Mouse (Mus musculus): ENCODE data around the gene Gm49320. TPM values are rescaled to one million over a fixed set of nuclear protein-coding genes. Genes with fewer than 3 reads are reported as not detected.
A peak's percentile ranks its signal among the peaks of the same experiment; 100 is the strongest.

Gene Gm49320
- 1.3 and 1.6 TPM in 2 replicates for polyA plus RNA-seq (2012; rRNA removed)

DNA sequence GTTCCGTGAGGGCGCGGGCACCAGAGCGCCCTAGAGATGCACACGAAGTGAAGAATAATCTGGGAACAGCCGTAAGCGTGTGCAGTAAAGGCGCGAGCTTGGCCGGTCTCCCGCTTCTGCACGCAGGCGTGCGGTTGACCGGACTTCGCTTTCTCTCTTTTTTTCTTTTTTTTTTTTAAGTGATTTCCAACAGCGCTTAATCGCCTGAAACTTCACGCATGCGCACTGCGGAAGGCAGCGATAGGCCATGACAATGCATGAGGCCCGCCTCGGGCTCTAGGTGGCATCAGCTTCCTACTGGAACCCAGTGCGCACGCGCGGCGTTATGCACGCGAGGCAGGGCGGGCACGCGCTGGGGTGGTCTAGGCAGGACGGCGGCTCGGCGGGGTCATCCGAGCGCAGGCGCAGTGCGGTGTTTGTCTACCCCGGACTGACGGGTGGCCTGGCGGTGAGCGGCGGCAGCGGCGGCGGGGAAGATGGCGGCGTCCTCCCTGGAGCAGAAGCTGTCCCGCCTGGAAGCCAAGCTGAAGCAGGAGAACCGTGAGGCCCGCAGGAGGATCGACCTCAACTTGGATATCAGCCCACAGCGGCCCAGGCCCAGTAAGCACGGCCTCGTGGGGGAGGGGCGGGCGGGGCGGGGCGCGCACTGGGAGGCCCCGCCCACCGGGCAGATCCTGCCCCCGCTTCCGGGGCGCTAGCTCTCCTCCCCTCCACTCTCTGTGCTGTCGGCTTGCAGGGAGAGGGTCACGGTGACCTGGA lies at the start of gene Gm49320, which contains the start of gene Map2k7:
TSS of gene Gm49320 (plus strand) at position 432 of the 759 bp plus-strand sequence.
TSS of gene Map2k7 (plus strand) at position 307 of the 759 bp plus-strand sequence.
- WGBS: under 1% methylated on average over 71 of the region's 71 CpGs
- peak; percentile 99 for DNase-seq

GRCm38 (mm10) chr8:4189031-4189722 lies 49.5 kb upstream of the Gm49320 start:
- no peak overlapping the region for H3K4me3 ChIP-seq (replicated peaks; ENCODE audit: extremely low read depth, low read depth, low read length)
- TF ChIP-seq POLR2A (IDR thresholded peaks at IDR 0.05; ENCODE audit: borderline replicate concordance, extremely low read depth, low read depth, low read length): no peak
- TF ChIP-seq CTCF (IDR thresholded peaks at IDR 0.05; ENCODE audit: insufficient read depth, low read length): no peak
- 42% methylated on average over 3 of the region's 3 CpGs for WGBS
- no peak for DNase-seq
- H3K4me1 ChIP-seq (ENCODE audit: control insufficient read depth, insufficient read depth, low read length): peaks cover 5% of the 10 kb centered on the region; the same call in 1 of the 2 replicates

More for the DNA sequence above, at the start of gene Gm49320, which contains the start of gene Map2k7:
- H3K4me1 ChIP-seq (ENCODE audit: control insufficient read depth, insufficient read depth, low read length): peaks cover 5% of the 10 kb centered on the region; the same call in 1 of the 2 replicates
- H3K4me3 ChIP-seq (replicated peaks; ENCODE audit: extremely low read depth, low read depth, low read length): peak within 1 kb of the TSS; percentile 95
- TF ChIP-seq POLR2A (IDR thresholded peaks at IDR 0.05; ENCODE audit: borderline replicate concordance, extremely low read depth, low read depth, low read length) (peak; percentile 67; the same call in 1 of the 2 replicates), CTCF (IDR thresholded peaks at IDR 0.05; ENCODE audit: insufficient read depth, low read length) (peak; percentile 36)

DNA sequence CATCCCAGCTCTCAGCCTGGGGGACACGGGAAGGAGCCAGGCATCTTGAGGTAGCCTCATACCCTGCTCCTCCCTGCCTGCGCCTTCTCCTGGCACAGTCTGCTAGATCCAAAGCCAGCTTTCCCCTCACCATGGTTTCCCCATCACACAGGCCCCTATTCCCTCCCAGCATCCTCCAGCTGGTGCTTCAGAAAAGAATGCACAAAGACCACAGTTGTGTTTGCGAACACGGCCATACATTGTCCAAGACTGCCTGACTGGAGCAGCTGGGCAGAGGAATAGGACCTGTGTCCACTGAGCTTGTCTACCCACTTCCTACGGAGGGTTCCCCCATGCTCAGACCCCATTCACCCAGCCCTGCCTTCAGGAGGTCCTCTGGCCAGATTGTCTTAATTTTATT lies 46.4 kb upstream of the Gm49320 start:
- Histone ChIP-seq H3K4me3 (replicated peaks; ENCODE audit: extremely low read depth, low read depth, low read length) (no peak overlapping the region), H3K4me1 (ENCODE audit: control insufficient read depth, insufficient read depth, low read length) (peaks cover 5% of the 10 kb centered on the region; the same call in 1 of the 2 replicates)
- WGBS: 74% methylated on average over 5 of the region's 5 CpGs
- no peak for TF ChIP-seq POLR2A (IDR thresholded peaks at IDR 0.05; ENCODE audit: borderline replicate concordance, extremely low read depth, low read depth, low read length)
- TF ChIP-seq CTCF (IDR thresholded peaks at IDR 0.05; ENCODE audit: insufficient read depth, low read length): no peak
- no peak for DNase-seq

DNA sequence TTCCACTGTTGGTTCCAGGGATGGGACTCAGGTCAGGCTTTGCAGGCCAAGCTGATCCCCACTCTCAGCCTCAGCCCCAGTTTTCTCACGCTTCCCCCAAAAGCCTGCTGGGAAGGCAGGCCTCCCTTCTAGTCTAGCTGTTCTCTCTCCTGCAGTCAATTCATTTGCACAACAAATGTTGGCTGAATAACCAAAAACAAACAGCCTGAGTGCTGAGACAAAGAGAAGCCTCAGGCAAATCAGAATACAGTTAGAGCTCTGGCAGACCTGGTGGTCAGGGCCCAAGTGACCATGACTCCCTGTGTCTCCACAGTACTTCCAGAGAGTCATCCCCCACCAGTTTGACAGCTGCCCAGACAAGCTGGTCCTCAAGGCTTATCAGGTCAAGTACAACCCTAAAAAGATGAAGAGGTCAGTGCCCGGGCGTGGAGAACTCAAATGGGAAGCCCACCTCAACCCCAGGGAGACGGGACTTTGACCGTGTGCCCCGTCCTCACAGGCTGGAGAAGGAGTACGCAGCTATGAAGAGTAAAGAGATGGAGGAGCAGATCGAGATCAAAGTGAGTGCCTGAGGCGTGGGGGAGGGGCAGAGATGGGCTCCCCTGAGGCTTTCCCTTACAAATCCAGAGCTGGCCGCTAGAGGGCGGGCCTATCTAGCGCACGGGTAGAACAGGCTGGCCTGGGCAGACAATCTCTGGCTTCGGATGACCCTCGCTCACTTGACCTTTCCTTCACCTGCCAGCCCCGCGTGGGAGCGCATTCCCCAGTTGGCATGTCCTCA lies 45.7 kb upstream of the Gm49320 start:
- TF ChIP-seq POLR2A (IDR thresholded peaks at IDR 0.05; ENCODE audit: borderline replicate concordance, extremely low read depth, low read depth, low read length) (no peak), CTCF (IDR thresholded peaks at IDR 0.05; ENCODE audit: insufficient read depth, low read length) (peak; percentile 79)
- peaks cover 5% of the 10 kb centered on the region; the same call in 1 of the 2 replicates for H3K4me1 ChIP-seq (ENCODE audit: control insufficient read depth, insufficient read depth, low read length)
- no peak overlapping the region for H3K4me3 ChIP-seq (replicated peaks; ENCODE audit: extremely low read depth, low read depth, low read length)
- 13% methylated on average over 18 of the region's 18 CpGs for WGBS
- peak; percentile 87 for DNase-seq

GRCm38 (mm10) chr8:4193588-4193894 lies 45.1 kb upstream of the Gm49320 start:
- WGBS: 54% methylated on average over 7 of the region's 7 CpGs
- no peak for DNase-seq
- H3K4me3 ChIP-seq (replicated peaks; ENCODE audit: extremely low read depth, low read depth, low read length): no peak overlapping the region
- peaks cover 5% of the 10 kb centered on the region; the same call in 1 of the 2 replicates for H3K4me1 ChIP-seq (ENCODE audit: control insufficient read depth, insufficient read depth, low read length)
- TF ChIP-seq POLR2A (IDR thresholded peaks at IDR 0.05; ENCODE audit: borderline replicate concordance, extremely low read depth, low read depth, low read length) (no peak), CTCF (IDR thresholded peaks at IDR 0.05; ENCODE audit: insufficient read depth, low read length) (no peak)

DNA sequence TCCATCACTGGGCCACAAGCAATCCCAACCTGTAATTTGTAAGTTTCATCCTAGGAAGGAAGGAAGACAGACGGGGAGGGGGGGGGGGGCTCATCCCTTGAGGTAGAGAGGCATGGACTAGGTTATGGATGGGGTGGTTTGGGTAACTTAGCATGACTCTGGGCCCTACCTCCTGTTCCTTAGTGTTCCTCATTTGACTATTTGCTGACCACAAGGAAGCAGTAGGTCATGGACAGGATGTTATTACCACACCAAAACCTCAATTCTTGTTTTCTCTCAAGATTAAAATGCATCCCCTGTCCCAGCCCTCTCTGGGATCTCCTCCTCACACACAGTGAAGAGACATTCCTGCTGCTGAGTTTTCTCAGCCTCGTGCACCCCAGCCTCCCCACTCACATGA lies 37.3 kb upstream of the Gm49320 start:
- whole genome bisulfite sequencing: 70% methylated on average over 2 of the region's 2 CpGs
- TF ChIP-seq CTCF (IDR thresholded peaks at IDR 0.05; ENCODE audit: insufficient read depth, low read length) (no peak), POLR2A (IDR thresholded peaks at IDR 0.05; ENCODE audit: borderline replicate concordance, extremely low read depth, low read depth, low read length) (no peak)
- Histone ChIP-seq H3K4me1 (ENCODE audit: control insufficient read depth, insufficient read depth, low read length) (no peaks in the 10 kb centered on the region), H3K4me3 (replicated peaks; ENCODE audit: extremely low read depth, low read depth, low read length) (no peak overlapping the region)
- DNase-seq: no peak

- 61% methylated on average over 38 of the region's 38 CpGs for WGBS
- Histone ChIP-seq H3K4me3 (replicated peaks; ENCODE audit: extremely low read depth, low read depth, low read length) (no peak overlapping the region), H3K4me1 (ENCODE audit: control insufficient read depth, insufficient read depth, low read length) (no peaks in the 10 kb centered on the region)
- DNase-seq: no peak
- TF ChIP-seq CTCF (IDR thresholded peaks at IDR 0.05; ENCODE audit: insufficient read depth, low read length) (no peak), POLR2A (IDR thresholded peaks at IDR 0.05; ENCODE audit: borderline replicate concordance, extremely low read depth, low read depth, low read length) (no peak)
Measured at GRCm38 (mm10) chr8:4205246-4206123, 33.2 kb upstream of the Gm49320 start.

DNA sequence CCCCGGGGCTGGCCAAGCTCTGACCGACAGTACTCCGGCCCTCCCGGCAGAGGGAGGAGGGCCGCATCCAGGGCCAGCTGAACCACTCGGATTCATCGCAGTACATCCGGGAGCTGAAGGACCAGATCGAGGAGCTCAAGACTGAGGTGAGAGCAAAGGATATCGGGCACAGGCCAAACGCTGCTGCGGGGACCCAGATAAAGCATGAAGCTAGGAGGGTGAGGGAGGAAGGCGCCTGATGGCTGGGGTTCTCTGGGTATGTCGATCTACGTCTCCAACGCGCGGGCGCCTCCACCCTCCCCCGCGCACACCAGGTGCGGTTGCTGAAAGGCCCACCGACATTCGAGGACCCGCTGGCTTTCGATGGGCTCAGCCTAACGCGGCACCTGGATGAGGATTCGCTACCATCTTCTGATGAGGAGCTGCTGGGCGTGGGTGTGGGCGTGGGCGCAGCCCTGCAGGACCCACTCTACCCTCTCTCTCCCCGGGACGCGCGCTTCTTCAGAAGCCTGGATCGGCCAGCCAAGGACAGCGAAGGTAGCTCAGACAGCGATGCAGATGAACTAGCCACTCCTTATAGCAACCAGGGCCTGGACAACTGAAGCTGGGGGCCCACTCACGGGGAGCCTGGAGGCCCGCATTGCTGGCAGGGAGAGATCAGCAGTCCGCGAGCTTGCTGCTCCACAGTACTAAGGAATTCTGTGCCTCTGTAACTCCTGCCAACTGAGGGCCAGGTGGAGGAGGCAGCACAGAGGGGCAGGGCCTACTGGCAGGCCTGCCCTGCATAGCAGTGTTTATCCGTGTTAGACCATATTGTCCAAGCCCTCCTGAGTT lies 32.3 kb upstream of the Gm49320 start:
- H3K4me3 ChIP-seq (replicated peaks; ENCODE audit: extremely low read depth, low read depth, low read length): no peak overlapping the region
- TF ChIP-seq CTCF (IDR thresholded peaks at IDR 0.05; ENCODE audit: insufficient read depth, low read length) (no peak), POLR2A (IDR thresholded peaks at IDR 0.05; ENCODE audit: borderline replicate concordance, extremely low read depth, low read depth, low read length) (no peak)
- WGBS: 49% methylated on average over 44 of the region's 44 CpGs
- DNase-seq: no peak
- no peaks in the 10 kb centered on the region for H3K4me1 ChIP-seq (ENCODE audit: control insufficient read depth, insufficient read depth, low read length)
